Mouse (Mus musculus) MEL (cell line): ENCODE data around the gene Tnf. TPM values are rescaled to one million over a fixed set of nuclear protein-coding genes. Genes with fewer than 3 reads are reported as not detected.

Experiments
- DNase-seq: peaks from one replicate; pipeline ENCODE4 v3.0.0; 2011; ENCODE audit warnings: low read depth, low spot score
- H3K27ac ChIP-seq: 2 replicates; pipeline ENCODE4 v1.5.1; 2012; ENCODE audit warnings: low read depth, mild to moderate bottlenecking, control low read depth, low read length, moderate library complexity; ENCODE audit not compliant: control insufficient read depth
- H3K27me3 ChIP-seq, 2 experiments: fragments of 150-350 bp in 1 of 2; sonication (generic) in 1 of 2; 2 replicates each; pipeline ENCODE4 v1.6.1; 2012; ENCODE audit warnings: low read length in 2 of 2, mild to moderate bottlenecking in 2 of 2, improper control_type of control experiment in 1 of 2, moderate library complexity in 1 of 2; ENCODE audit not compliant: insufficient read depth in 2 of 2, control insufficient read depth in 1 of 2
- H3K36me3 ChIP-seq, 2 experiments: 2 replicates each; pipeline ENCODE4 v1.6.1; 2012 to 2014; ENCODE audit warnings: low read length in 2 of 2, improper control_type of control experiment in 1 of 2, inconsistent platforms in 1 of 2, mild to moderate bottlenecking in 1 of 2; ENCODE audit not compliant: insufficient read depth in 2 of 2, control insufficient read depth in 1 of 2
- H3K4me1 ChIP-seq, 2 experiments: fragments of 150-350 bp in 1 of 2; sonication (generic) in 1 of 2; 2 replicates each; pipeline ENCODE4 v1.6.1; 2012; ENCODE audit warnings: low read length in 2 of 2, improper control_type of control experiment in 1 of 2, mild to moderate bottlenecking in 1 of 2; ENCODE audit not compliant: insufficient read depth in 2 of 2, control insufficient read depth in 1 of 2
- H3K4me3 ChIP-seq, 2 experiments: fragments of 150-350 bp in 1 of 2; sonication (generic) in 1 of 2; 2 replicates each; pipeline ENCODE4 v1.5.1; 2012; ENCODE audit warnings: low read depth in 2 of 2, low read length in 2 of 2, mild to moderate bottlenecking in 2 of 2, moderate library complexity in 2 of 2, control low read depth in 1 of 2, improper control_type of control experiment in 1 of 2; ENCODE audit not compliant: control insufficient read depth in 1 of 2, insufficient read depth in 1 of 2
- H3K79me2 ChIP-seq: 2 replicates; pipeline ENCODE4 v1.6.1; 2012; ENCODE audit warnings: mild to moderate bottlenecking, low read length, moderate library complexity; ENCODE audit not compliant: control insufficient read depth, poor library complexity, insufficient read depth
- H3K9ac ChIP-seq: 2 replicates; pipeline ENCODE4 v1.6.1; 2012; ENCODE audit warnings: low read depth, mild to moderate bottlenecking, control low read depth, low read length, moderate library complexity; ENCODE audit not compliant: control insufficient read depth, poor library complexity, severe bottlenecking
- H3K9me3 ChIP-seq: fragments of 150-350 bp; sonication (generic); replicated peaks from 2 replicates; pipeline ENCODE4 v1.6.1; 2012; ENCODE audit warnings: mild to moderate bottlenecking, low read length, improper control_type of control experiment, moderate library complexity; ENCODE audit not compliant: insufficient read depth
- CHD1 ChIP-seq: IDR thresholded peaks from 2 replicates; pipeline ENCODE4 v1.6.1; 2012; ENCODE audit warnings: low read depth, mild to moderate bottlenecking, inconsistent platforms, low read length, improper control_type of control experiment
- CTCF ChIP-seq, 3 experiments: IDR thresholded peaks in 2 of 3; conservative IDR thresholded peaks in 1 of 3; 2 replicates each; pipeline ENCODE4 v1.5.1; 2011 to 2012; ENCODE audit warnings: low read length in 3 of 3, low read depth in 2 of 3, mild to moderate bottlenecking in 2 of 3, improper control_type of control experiment in 1 of 3, inconsistent platforms in 1 of 3, mixed read lengths in 1 of 3, moderate library complexity in 1 of 3; ENCODE audit not compliant: control insufficient read depth in 1 of 3, insufficient read depth in 1 of 3, poor library complexity in 1 of 3, severe bottlenecking in 1 of 3
- ELF1 ChIP-seq: IDR thresholded peaks from 2 replicates; pipeline ENCODE4 v1.6.1; 2014; ENCODE audit warnings: low read depth, mild to moderate bottlenecking, inconsistent platforms, low read length, improper control_type of control experiment, moderate library complexity
- ETS1 ChIP-seq: IDR thresholded peaks from 2 replicates; pipeline ENCODE4 v1.6.1; 2012; ENCODE audit warnings: low read depth, mild to moderate bottlenecking, inconsistent platforms, low read length, improper control_type of control experiment, moderate library complexity
- MAX ChIP-seq: IDR thresholded peaks from 2 replicates; pipeline ENCODE4 v1.6.1; 2011; ENCODE audit warnings: low read length, improper control_type of control experiment
- MXI1 ChIP-seq: IDR thresholded peaks from 2 replicates; pipeline ENCODE4 v1.6.1; 2011; ENCODE audit warnings: mild to moderate bottlenecking, low read depth, low read length, improper control_type of control experiment
- MYB ChIP-seq: IDR thresholded peaks from 2 replicates; pipeline ENCODE4 v1.6.1; 2011; ENCODE audit warnings: mild to moderate bottlenecking, low read depth, low read length, improper control_type of control experiment
- MYC ChIP-seq: IDR thresholded peaks from 2 replicates; pipeline ENCODE4 v1.6.1; 2011; ENCODE audit warnings: low read depth, mild to moderate bottlenecking, low read length, improper control_type of control experiment, moderate library complexity
- NRF1 ChIP-seq: IDR thresholded peaks from 2 replicates; pipeline ENCODE4 v1.6.1; 2014; ENCODE audit warnings: low read depth, mild to moderate bottlenecking, inconsistent platforms, low read length, improper control_type of control experiment, moderate library complexity; ENCODE audit not compliant: poor library complexity, insufficient read depth, severe bottlenecking
- POLR2A ChIP-seq, 2 experiments: IDR thresholded peaks; 2 replicates each; pipeline ENCODE4 v1.6.1; 2011 to 2012; ENCODE audit warnings: low read length in 2 of 2, mild to moderate bottlenecking in 2 of 2, control low read depth in 1 of 2, improper control_type of control experiment in 1 of 2, low read depth in 1 of 2, moderate library complexity in 1 of 2; ENCODE audit not compliant: control insufficient read depth in 1 of 2, insufficient read depth in 1 of 2, poor library complexity in 1 of 2
- POLR2AphosphoS2 ChIP-seq: IDR thresholded peaks from 2 replicates; pipeline ENCODE4 v1.6.1; 2011; ENCODE audit warnings: low read length, improper control_type of control experiment
- TAL1 ChIP-seq: IDR thresholded peaks from 2 replicates; pipeline ENCODE4 v1.6.1; 2012; ENCODE audit warnings: mild to moderate bottlenecking, inconsistent platforms, low read length, moderate library complexity, mixed read lengths
- TCF12 ChIP-seq: IDR thresholded peaks from 2 replicates; pipeline ENCODE4 v1.6.1; 2014; ENCODE audit warnings: low read depth, mild to moderate bottlenecking, inconsistent platforms, low read length, improper control_type of control experiment, moderate library complexity
- polyA plus RNA-seq, 2 experiments: library from polyadenylated mRNA; stranded (reverse) in 1 of 2; unstranded in 1 of 2; fragments of >175 nt in 1 of 2; fragments of >200 nt in 1 of 2; gene quantifications; 2 replicates each; pipeline versions ENCODE4 v1.2.1 to v1.2.4; 2012; ENCODE audit warnings: low replicate concordance in 2 of 2, low read depth in 1 of 2; ENCODE audit not compliant: insufficient read length in 2 of 2, insufficient read depth in 1 of 2, missing spikeins in 1 of 2
- total RNA-seq: library from RNA; depleted of rRNA; stranded (reverse); fragments of 300-350 nt; gene quantifications from 2 replicates; pipeline ENCODE4 v1.2.3, GENCODE M21; 2012

The Tnf gene
- total and polyA plus RNA-seq, 3 experiments, result 1.2 to 2.0 TPM; not detected in 1

GRCm38 (mm10) chr17:35198029-35198428, 3.8 kb downstream of the Tnf start:
- Histone ChIP-seq H3K27ac (no peak overlapping the region), H3K79me2 (peaks cover 5% of the 10 kb centered on the region; the same call in 1 of the 2 replicates), H3K4me3 (no peak overlapping the region), H3K9ac (no peak overlapping the region), H3K4me1 (peaks cover 10 to 25% of the 10 kb centered on the region in 2 experiments), H3K9me3 (no peaks in the 10 kb centered on the region), H3K36me3 (peaks cover 0 to 14% of the 10 kb centered on the region in 2 experiments; a peak in 2 of 4 replicates), H3K27me3 (no peaks in the 10 kb centered on the region)
- DNase-seq, result no peak
- TF ChIP-seq ELF1, result no peak
- TF ChIP-seq TCF12, result no peak
- TF ChIP-seq POLR2A (IDR thresholded peaks at IDR 0.05; ENCODE audit: control insufficient read depth in 1 of 2, insufficient read depth in 1 of 2, low read depth in 1 of 2, low read length in 2 of 2, poor library complexity in 1 of 2), result no peak
- TF ChIP-seq MAX, result no peak
- no peak for TF ChIP-seq MYB
- TF ChIP-seq MYC, result no peak

- peaks cover 10 to 29% of the 10 kb centered on the region in 2 experiments for H3K4me1 ChIP-seq
- no peaks in the 10 kb centered on the region for H3K27me3 ChIP-seq
- no peak overlapping the region for H3K27ac ChIP-seq
- H3K4me3 ChIP-seq, result peak overlapping the region; percentile 71 to 74; a peak in 3 of 4 replicates
- peaks cover 5% of the 10 kb centered on the region; the same call in 1 of the 2 replicates for H3K79me2 ChIP-seq
- no peak for TF ChIP-seq NRF1
- no peak for TF ChIP-seq CTCF (IDR thresholded peaks at IDR 0.05 in 2 of 3, conservative IDR thresholded peaks at IDR 0.05 in 1 of 3; ENCODE audit: control insufficient read depth in 1 of 3, insufficient read depth in 1 of 3, low read depth in 2 of 3, low read length in 3 of 3, poor library complexity in 1 of 3, severe bottlenecking in 1 of 3)
- H3K9me3 ChIP-seq, result no peaks in the 10 kb centered on the region
- 0 out of 2 replicates have a peak overlapping the region, but pooled peaks have one; percentile 9 for H3K9ac ChIP-seq
- DNase-seq, result peak; percentile 31
- H3K36me3 ChIP-seq, result peaks cover 0 to 14% of the 10 kb centered on the region in 2 experiments; a peak in 2 of 4 replicates
Measured at GRCm38 (mm10) chr17:35197126-35197525, 4.7 kb downstream of the Tnf start.

- Histone ChIP-seq H3K9ac (peak overlapping the region; percentile 71), H3K36me3 (peaks cover 0 to 17% of the 10 kb centered on the region in 2 experiments; a peak in 2 of 4 replicates), H3K9me3 (no peaks in the 10 kb centered on the region), H3K27ac (peak overlapping the region; percentile 5; the same call in 1 of the 2 replicates), H3K27me3 (no peaks in the 10 kb centered on the region), H3K4me1 (peaks cover 13 to 26% of the 10 kb centered on the region in 2 experiments), H3K79me2 (peaks cover 5% of the 10 kb centered on the region; the same call in 1 of the 2 replicates), H3K4me3 (peak overlapping the region; percentile 71 to 74)
- peak; percentile 48 for DNase-seq
- TF ChIP-seq MAX (peak; percentile 22; the same call in 1 of the 2 replicates), CHD1 (no peak), MXI1 (peak; percentile 29; the same call in 1 of the 2 replicates), ETS1 (no peak), POLR2AphosphoS2 (no peak), TAL1 (no peak)
Measured at GRCm38 (mm10) chr17:35196321-35196641, 5.5 kb downstream of the Tnf start.
